Mouse (Mus musculus): ENCODE measurements around the gene Nrf1. TPM values are rescaled to one million over a fixed set of nuclear protein-coding genes. Genes with fewer than 3 reads are reported as not detected.

Gene Nrf1
- total RNA-seq (2021), result 10 to 100 TPM in 1 of 2 experiments, 1 to 10 TPM in 1; 9.0 to 11.6 TPM
- long read RNA-seq, experiment 1, partial matches to known transcripts, result 1 of 11 reads
- long read RNA-seq, experiment 1, other reads (novel, unspliced or antisense), result 4 of 11 reads
- long read RNA-seq, experiment 2, partial matches to known transcripts, result 0 of 17 reads
- long read RNA-seq, experiment 2, other reads (novel, unspliced or antisense), result 8 of 17 reads

DNA sequence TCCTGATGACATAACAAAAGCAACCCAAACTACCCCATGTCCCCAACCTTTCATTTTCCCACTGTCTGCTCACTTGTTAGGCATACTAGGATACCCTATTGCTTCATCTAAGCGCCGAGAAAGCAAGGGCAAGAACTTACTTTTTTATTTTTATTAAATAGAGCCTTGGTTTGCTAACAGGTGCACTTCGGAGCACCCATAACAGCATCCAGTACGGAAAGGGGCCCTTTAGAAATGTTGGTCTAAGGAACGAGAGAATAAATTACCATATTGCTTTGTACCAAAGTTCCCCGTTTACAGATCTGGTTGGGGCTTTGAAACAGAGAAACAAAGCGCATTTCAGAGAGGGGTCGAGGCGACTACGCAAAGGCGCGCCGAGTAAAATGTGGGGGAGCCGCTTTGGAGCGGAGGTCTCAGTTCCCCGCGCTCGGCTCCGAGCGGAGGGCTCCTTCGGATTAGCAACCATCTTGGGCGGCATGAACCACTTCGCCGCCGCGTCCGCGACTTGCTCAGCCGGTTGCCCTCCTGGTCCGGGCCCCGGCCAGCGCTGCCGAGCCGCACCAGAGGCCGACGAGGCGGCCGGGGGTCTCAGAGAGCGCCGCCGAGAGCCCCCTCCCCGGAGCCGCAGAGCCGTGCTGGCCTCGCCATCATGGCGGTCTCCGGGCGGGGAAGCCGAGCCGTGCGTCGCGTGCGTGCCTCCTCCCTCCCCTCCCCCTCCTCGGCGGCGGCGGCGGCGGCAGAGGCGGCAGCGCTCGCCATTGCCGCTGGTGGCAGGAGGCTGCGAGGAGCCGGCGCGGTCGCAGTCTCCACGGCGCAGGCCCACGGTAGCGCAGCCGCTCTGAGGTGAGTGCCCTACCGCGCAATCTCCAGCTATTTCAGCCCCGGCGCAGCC is at the start of gene Nrf1:
TSS of gene Nrf1 (plus strand) at position 718 of the 892 bp plus-strand sequence.
- peak; percentile 94 for DNase-seq

DNA sequence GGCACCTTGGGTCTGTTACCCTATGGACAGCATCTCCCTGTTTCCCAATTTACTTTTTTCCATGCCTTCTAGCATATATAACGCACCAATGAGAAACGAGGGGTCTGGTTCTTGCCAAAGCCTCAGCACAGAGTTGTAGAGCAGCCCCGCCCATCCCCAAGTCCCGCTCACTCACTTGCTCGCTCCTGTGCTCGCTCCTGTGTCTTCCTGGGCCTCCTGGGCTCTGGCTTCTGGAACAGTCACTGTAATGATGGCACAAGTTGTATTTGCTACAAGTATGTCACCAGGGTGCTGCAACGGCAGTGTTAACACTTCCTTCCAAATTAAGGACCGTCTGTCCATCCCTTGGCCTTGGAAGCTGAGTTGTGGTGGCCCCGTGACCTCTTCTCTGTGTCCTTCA is 49.6 kb upstream of the Nrf1 start:
- DNase-seq, result no peak

DNA sequence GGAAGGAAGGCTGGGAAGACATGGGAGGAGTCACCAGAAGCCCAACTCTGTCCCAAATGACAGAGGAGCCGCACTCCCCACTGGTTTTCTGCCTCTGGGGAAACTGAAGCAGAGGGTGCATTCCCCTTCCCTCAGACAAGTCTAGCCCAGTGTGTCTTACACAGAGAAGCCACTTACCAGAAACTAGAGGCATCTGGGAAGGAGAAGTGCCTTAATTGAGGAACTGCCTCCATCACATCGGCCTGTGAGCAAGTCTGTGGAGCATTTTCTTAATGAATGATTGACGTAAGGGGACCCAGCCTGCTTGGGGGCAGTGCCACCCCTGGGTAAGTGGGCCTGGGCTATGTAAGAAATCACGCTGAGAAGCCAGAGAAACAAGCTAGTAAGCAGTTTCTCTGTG is 49.0 kb upstream of the Nrf1 start:
- no peak for DNase-seq

DNA sequence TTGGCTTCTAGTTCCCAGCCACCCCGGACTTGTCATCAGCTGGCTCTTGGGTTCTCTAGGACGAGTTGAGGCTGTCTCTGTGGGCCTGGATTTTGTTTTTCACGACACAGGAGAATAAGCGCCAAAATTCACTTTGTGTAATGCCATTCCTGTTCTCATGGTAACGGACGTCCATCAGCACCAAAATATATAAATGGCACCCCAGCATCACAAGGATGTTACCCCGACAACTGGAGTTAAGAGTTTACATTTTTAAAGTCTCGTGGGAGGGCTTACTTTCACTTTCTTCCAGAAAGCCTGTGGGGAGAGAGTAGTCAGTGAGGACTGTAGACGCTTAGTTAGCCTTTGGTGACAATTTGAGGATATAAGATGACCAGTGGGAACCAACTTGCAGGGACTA is 45.2 kb upstream of the Nrf1 start:
- no peak for DNase-seq

DNA sequence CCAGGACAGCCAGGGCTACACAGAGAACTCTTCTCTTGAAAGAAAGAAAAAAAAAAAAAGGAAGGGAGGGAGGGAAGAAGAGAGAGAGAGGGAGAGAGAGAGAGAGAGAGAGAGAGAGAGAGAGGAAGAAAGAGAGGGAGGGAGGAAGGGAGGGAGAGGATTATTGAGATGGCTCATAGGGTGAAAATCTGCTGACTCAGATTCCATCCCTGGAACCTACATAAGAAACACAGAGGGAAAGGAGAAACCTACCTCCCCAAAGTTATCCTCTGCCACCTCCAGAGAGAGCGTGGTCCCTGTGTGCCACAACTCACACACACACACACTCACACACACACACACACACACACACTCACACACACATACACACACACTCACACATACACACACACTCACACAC is 41.9 kb upstream of the Nrf1 start:
- DNase-seq, result no peak

DNA sequence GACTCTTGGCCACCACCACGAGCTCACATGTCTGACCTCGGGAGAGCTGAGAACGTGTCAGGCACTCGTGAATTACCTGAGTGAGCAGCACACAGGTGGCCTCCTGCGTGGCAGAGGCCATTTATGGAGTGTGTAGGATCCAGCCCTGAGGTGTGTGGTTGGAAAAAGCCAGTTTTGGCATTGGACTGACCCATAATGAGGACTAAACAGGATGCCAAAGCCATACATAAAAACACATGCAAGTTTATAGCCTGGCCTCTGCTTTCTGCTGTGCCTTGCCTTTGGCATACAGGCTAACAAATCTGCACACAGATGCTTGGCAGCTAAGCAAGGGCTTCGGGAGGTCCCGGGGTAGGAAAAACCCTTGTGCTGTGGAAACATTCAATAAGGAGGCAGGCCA is 38.6 kb upstream of the Nrf1 start:
- no peak for DNase-seq

DNA sequence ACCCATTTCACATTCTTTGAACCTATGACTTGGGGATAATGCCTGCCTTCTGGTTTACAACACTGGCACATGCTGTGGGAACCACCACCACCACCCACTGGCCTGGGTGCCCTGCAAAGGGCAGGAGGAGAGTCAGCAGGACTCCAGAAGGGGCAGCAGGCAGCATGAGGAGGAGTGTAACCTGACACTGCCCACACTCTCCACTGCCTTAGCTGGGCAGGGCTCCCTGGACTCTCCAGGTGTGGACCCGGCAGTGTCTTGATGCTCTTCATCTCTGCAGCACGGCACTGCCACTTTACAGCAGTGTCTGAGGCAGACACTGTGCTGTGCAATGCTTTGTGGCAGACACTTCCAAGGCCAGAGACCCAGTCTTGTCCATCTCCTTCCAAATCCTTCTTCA is 34.3 kb upstream of the Nrf1 start:
- DNase-seq, result no peak

DNA sequence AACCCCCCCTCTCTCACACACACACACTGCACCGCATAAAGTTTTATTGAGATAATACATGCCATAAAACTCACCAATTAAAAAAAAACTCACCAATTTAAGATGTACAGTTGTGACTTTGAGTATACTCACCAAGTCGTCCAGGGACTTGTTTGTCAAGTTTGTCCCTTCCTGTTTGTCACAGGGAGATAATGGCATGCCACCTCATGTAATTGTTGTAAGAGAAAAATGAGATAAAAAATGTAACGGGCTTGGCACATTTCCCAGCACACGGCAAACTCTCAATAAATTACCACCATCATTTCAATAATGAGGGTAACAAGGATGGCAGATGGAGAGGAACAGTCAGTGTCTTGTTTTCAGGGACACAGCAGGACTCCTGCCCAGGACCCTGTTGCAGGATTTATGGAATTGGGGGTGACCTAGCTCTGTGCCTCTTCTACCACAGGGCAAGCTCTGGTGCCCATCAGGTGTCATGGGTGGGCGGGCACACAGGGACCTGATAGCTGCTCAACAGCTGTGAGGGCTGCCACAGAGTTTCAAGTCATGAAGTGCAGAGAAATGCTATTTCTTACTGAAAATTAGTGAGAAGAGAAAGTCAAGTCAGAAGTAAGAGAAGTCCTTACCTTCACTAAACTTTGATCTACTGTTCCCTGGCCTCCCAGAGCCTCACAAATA is 33.5 kb upstream of the Nrf1 start:
- no peak for DNase-seq

DNA sequence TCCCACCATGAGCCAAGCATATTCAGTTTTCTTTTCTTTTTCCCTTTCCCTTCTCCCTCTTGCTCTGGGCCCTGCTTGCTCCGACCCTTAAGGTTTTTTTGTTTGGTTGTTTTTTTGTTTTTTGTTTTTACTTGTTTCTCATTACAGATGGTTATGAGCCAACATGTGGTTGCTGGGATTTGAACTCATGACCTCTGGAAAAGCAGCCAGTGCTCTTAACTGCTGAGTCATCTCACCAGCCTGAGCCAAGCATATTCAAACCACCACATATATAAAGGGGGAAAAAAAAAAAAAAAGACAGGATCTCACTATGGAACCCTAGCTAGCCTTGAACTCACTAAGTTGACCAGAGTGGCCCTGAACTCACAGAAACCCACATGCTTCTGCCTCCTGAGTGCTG is 26.5 kb upstream of the Nrf1 start:
- no peak for DNase-seq

DNA sequence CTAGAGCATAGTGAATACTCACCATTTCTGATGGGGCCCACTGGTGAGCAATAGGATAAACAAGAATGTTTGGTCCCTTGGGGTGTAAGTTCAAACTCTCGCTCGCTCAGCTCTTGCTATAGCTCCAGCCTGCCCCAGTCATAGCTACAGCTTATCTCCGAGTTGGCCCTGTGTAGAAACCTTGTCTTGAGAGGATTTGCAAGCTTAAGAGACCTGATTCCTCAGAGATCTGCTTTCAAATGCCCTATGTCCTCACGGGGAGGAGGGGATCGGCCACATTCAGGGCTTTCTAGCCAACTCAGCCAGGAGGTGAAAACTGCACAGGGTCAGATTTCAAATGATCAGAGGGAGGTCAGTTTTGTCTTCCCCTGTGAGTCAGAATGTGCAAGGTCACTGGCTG is 26.1 kb upstream of the Nrf1 start:
- no peak for DNase-seq

DNA sequence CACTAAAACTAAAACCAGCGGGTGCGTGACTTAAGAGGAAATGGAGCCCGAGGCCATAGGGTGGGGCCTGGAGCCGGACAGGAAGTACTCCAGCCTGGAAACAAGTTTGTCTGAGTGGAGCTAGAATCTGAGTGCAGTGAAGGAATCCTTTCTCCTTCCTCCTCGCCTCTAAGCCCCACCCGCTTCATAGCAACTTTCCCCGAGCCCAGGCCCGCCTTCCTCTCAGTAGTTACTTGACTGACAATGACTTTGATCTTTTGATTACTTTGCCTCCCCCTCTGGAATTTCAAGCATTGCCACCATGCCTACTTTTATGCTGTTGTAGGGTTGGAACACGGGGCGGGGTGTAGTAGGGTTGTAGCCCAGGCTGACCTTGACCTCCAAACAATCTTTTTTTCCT is 21.0 kb upstream of the Nrf1 start:
- DNase-seq, result no peak

DNA sequence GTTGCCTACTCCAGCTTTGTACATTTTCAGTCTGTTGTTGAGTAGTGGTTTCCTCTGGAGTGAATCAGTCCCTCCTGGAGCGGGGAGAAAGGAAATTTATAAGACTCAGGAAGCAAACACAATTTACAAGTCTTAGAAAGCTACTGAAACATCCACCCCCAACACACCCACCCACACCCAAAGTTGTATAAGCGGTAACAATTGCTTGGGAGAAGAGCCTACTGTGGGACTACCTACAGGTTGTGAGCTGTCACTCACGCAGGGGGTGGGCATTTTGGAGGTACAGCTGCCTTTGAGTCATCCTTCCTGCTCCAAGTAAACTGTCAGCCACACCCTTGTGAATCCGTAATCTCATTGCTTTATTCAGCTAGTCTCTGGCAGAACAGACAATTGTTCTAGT is 19.4 kb upstream of the Nrf1 start:
- no peak for DNase-seq

DNA sequence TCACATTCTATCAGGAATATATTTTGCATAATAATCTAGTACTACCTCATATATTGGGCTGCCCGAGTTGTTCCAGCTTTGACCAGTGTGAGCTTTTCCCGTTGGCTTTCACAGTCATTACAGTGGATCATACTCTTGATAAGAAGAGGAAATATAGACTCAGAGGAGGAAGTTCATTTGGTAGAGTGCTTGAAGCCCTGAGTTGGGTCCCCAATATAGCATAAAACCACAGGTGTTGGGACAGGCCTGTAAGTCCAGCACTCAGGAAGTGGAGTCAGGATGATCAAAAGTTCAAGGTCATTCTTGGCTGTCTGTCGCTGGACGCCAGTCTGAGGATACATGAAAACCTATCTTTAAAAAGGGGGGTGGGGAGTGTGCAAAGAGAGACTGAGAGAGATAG is 12.7 kb upstream of the Nrf1 start:
- DNase-seq, result no peak

DNA sequence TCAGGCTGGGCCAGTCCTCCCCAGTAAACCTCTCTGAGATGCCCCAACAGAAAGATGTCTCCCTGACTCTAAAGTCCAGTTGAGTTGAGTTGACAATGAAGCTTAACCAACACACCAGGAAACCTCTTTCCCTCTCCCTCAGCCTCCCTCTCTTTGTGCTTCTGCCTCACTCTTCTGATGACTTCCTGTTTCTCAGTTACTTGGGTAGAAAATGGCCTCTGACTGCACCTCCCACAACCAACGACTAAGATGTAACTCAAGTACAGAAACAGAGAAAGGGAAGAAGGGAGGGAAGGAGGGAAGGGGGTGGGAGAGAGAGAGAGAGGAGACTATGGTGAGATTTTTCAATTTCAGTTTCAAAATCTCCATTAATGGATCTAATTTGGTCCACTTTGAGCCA is 6.3 kb upstream of the Nrf1 start:
- DNase-seq, result no peak

DNA sequence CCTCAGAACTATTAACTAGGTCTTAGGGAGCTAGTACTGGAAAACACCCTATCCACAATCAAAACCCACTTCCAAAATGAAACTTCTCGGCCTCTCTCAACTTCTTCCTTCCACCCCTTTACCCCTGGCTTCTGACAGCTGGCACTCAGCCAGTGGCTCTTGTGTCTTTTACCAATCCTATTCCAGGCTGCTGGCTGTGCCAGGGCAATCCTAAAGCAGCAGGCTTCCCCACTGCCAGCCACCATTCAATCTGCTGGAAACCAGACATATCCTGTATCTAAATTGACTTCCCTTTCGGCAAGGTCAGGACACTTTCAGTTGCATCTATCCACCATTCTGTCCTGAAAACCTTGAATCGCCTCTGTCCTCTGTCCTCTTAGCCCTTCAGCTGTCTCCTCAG is 5.3 kb upstream of the Nrf1 start:
- DNase-seq, result no peak

DNA sequence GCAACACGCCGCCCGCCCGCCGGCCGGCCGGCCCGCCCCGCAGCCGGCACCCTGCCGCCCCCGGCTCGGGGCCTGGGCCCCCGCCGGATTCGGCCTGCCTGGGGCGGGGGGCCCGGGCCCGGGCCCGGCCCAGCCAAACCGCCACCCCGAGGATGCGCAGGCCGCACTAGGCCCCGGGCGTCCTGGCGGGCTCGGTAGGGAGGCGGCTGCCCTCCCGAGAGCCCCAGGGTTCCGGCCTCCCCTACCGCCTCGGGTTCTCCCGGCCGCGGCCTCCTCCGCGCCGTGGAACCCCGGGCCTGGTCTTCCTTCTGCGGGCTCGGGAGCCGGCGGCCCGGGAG is 344 bp downstream of the Nrf1 start:
- no peak for DNase-seq

DNA sequence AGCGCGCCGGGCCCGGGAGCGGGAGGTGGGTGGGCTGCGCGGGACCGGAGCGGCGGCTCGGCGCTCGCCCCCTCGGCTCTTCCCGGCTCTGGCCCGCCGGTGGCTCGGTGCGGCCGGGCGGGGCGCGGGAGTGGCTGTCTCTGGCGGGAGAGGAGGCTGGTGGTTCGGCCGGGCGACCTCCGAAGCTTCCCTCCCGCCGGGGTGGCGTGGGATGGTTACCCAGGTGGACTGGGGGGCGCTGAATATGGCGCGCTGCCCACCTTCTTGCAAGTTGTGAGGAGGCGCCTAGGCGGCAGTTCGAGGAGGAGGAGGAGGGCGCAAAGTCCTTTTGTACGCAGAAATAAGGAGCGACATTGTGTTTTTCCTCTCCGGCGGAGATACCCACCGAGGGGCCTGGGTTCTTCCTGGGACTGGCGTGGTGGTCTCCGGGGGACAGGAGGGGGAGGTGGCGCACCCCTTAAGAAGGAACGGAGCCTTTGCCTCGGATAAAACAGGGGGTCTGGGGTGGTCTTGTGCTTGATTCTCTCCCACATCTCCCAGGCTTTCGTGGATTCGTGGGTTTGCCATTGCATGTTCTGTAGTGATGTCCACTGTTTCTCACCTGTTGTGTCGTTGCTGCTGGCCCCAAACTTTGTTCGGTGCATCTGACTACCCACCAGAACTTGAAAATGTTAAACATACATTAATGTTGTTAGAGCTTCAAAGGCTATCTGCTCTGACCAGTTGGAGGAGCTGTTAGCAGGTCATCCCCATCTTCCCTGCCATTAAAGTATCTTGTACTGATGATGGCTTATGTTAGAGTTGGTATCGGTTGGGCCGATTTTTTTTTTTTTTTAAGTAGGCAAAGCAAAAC is 939 bp downstream of the Nrf1 start:
- peak; percentile 59 for DNase-seq

DNA sequence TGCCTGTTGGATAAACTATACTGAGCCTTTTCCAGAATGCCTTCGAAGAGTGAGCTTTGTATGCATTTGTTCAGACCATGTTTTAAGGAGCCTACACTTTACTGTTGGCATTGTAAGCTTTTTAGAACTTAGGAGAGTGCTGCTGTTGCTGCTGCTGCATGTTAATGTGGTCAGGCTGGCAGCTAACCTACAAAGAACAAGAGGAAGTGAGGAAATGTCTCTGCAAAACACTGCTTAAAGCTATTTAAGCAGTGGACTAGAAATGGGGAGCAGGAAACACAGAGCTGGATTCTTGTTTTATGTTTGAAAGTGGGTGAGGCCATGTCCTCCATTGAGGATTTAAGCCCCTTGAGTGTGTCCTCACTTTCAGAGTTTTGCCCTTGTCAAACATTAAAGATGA is 5.3 kb downstream of the Nrf1 start:
- DNase-seq, result no peak

DNA sequence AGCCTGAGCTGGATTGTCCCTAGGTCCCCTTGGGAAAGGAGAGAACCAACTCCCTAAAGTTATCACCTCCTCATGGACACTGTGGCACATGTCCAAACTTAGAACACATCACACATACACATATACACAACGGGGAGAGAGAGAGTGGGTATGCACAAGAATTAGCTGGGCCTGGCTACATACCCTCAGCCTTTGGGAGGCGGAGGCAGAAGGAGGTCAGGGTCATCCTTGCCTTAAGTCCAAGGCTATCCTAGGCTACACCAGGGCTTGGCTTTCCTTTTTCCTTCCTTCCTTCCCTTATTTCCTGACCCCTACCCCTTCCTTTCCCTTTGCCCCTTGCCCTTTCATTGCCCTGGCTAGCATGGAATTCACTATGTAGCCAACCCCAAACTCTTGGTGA is 14.8 kb downstream of the Nrf1 start:
- no peak for DNase-seq

DNA sequence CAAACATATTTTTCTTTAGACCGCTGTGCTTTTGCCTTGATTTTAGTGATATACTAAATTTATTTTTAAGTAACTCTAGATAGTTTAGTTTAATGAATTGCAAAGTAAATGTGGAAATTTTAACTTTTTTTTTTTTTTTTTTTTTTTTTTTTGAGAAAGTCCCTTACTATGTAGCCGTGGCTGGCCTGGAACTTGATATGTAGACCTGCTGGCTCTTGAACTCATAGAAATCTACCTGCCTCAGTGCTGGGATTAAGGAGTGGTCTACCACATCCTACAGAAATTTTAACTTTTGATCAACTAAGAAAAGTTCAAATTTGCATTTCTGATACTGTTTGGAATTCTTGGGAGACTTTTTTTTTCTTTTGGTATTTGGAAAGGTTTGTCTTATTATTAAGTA is 17.6 kb downstream of the Nrf1 start:
- DNase-seq, result no peak

DNA sequence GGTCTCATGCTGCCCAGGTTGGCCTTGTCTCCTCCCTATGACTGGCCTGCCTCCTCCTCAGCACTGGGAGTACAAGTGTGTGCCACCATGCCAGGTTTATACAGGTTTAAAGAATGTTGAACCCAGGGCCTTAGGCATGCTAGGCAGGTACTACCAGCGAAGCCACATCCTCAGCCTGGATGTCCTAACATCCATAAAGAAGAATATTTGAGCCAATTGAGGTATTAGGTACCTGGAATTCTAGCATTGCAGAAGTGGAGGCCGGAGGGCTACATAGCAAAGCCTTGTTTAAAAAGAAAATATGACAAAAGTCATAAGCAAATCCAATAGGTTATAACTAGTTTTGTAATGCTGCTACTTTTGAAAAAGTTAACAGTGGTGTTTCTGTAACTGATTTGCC is 19.0 kb downstream of the Nrf1 start:
- DNase-seq, result no peak

DNA sequence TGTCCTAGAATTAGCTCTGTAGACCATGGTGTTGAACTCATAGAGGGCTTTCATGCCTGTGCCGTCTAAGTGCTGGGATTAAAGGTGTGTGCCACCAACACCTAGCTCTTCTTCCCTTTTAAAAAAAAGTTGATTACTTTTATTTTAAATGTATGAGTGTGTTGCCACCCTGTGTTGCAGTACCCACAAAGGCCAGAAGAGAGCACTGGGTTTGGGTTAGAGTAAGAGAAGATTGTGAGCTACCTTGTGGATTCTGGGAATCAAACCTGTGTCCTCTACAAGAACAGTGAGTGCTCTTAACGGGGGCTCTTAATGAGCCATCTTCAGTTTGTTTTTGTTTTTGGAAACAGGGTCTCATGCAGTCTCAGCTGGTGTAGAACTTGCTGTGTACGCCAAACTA is 24.7 kb downstream of the Nrf1 start:
- DNase-seq, result no peak

All from gastrocnemius, postnatal 25 days (tissue).